Mouse (Mus musculus) spleen, adult 2 months (tissue): ENCODE measurements around the gene Grik3. TPM values are rescaled to one million over a fixed set of nuclear protein-coding genes. Genes with fewer than 3 reads are reported as not detected.

ENCODE experiments used
- DNase-seq, 2 experiments: peaks; one replicate each; pipeline versions ENCODE4 v3.0.0 to v3.0.0-alpha.2; 2012 to 2021; ENCODE audit warnings: low spot score in 2 of 2, low read depth in 1 of 2
- H3K27ac ChIP-seq: fragments of 200-500 bp; 2 replicates; pipeline ENCODE4 v1.5.1; 2012; ENCODE audit warnings: low read length, inconsistent platforms; ENCODE audit not compliant: insufficient read depth
- H3K27me3 ChIP-seq: fragments of 200-500 bp; 2 replicates; pipeline ENCODE4 v1.6.1; 2012; ENCODE audit warnings: mild to moderate bottlenecking, moderate library complexity, low read length, inconsistent platforms; ENCODE audit not compliant: control insufficient read depth, insufficient read depth
- H3K36me3 ChIP-seq: fragments of 200-500 bp; 2 replicates; pipeline ENCODE4 v1.6.1; 2012; ENCODE audit warnings: mild to moderate bottlenecking, low read length, inconsistent platforms; ENCODE audit not compliant: control insufficient read depth, insufficient read depth
- H3K4me1 ChIP-seq: fragments of 200-500 bp; 2 replicates; pipeline ENCODE4 v1.6.1; 2011; ENCODE audit warnings: inconsistent platforms; ENCODE audit not compliant: control insufficient read depth, insufficient read depth, insufficient read length
- H3K4me3 ChIP-seq: fragments of 200-500 bp; 2 replicates; pipeline ENCODE4 v1.5.1; 2011; ENCODE audit warnings: mild to moderate bottlenecking, inconsistent platforms; ENCODE audit not compliant: insufficient read depth, insufficient read length; ENCODE audit errors: extremely low read depth
- CTCF ChIP-seq: fragments of 200-500 bp; IDR thresholded peaks from 2 replicates; pipeline ENCODE4 v1.5.1; 2011; ENCODE audit warnings: mild to moderate bottlenecking, inconsistent platforms; ENCODE audit not compliant: insufficient read depth, insufficient read length, insufficient replicate concordance; ENCODE audit errors: extremely low read depth
- POLR2A ChIP-seq: fragments of 200-500 bp; IDR thresholded peaks from 2 replicates; pipeline ENCODE4 v1.6.1; 2011; ENCODE audit warnings: low read depth, low read length, inconsistent platforms
- WGBS: fragments of 180-500 bp; shearing (Covaris S2); methylation state at CpG from one replicate; pipeline ENCODE4 v1.1.7; 2018; 5-methylcytosine and 5-hydroxymethylcytosine counted together
- polyA plus RNA-seq: library from polyadenylated mRNA; depleted of rRNA; stranded (reverse); fragments of >200 nt; gene quantifications from 2 replicates; pipeline ENCODE4 v1.2.3, GENCODE M21; 2012

The Grik3 gene
- polyA plus RNA-seq, 1 experiment: 0.04 TPM

GRCm38 (mm10) chr4:125526425-125526824, 35.9 kb downstream of the Grik3 start:
- H3K4me3 ChIP-seq: no peak overlapping the region
- H3K4me1 ChIP-seq: no peaks in the 10 kb centered on the region
- no peak overlapping the region for H3K27ac ChIP-seq
- no peak for TF ChIP-seq POLR2A
- TF ChIP-seq CTCF: no peak
- WGBS: 71% methylated on average over 5 of the region's 5 CpGs
- no peak for DNase-seq
- H3K36me3 ChIP-seq: no peaks in the 10 kb centered on the region
- no peaks in the 10 kb centered on the region for H3K27me3 ChIP-seq

DNA sequence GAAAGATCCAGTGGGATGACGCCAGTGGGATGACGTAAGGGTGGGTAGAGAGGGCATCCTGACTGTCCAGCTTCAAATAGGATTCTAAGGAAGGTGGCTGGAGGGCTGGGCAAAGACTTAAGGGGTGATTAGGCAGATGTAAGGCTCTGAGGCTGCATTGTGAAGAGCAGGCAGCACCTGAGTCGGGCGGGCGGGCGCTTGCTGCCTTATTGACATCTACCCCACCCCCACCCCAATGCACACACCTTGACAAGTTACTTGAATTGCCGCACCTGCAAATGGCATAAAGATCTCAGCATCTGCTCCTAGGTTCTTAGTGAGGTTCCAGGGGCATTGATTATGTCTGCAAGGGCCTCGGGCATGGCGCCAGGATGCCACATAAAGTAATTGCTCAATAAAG, 43.5 kb downstream of the Grik3 start:
- no peak overlapping the region for H3K4me3 ChIP-seq
- DNase-seq: no peak
- no peak overlapping the region for H3K27ac ChIP-seq
- WGBS: 44% methylated on average over 9 of the region's 9 CpGs
- H3K27me3 ChIP-seq: no peaks in the 10 kb centered on the region
- H3K4me1 ChIP-seq: no peaks in the 10 kb centered on the region
- TF ChIP-seq CTCF (no peak), POLR2A (no peak)
- H3K36me3 ChIP-seq: no peaks in the 10 kb centered on the region

GRCm38 (mm10) chr4:125534449-125534848, 43.9 kb downstream of the Grik3 start:
- H3K27ac ChIP-seq: no peak overlapping the region
- WGBS: 14% methylated on average over 8 of the region's 8 CpGs
- no peak overlapping the region for H3K4me3 ChIP-seq
- no peaks in the 10 kb centered on the region for H3K4me1 ChIP-seq
- no peak for TF ChIP-seq POLR2A
- no peak for TF ChIP-seq CTCF
- DNase-seq: no peak
- H3K27me3 ChIP-seq: no peaks in the 10 kb centered on the region
- no peaks in the 10 kb centered on the region for H3K36me3 ChIP-seq

DNA sequence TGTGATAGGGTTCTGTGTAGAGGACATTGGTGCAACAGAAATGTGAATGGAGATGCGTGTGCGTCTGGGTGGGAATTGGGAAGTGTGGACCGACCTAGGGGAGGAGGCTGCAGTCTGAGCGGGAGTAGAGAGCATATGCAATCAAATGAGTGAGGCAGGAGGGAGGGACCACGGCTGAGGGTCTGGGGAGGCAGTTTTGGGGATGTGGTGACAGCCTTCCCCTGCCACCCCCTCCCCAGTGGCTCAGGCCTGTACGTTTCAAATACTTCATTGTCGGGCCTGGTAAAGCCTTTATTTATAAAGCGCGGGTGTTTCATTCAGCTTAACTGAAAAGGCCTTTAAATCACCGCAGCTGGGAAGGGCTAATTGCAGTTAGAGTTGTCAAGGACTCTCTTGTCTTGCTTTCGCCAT, 44.5 kb downstream of the Grik3 start:
- H3K27ac ChIP-seq: no peak overlapping the region
- no peak for TF ChIP-seq POLR2A
- no peak for TF ChIP-seq CTCF
- 21% methylated on average over 11 of the region's 11 CpGs for WGBS
- no peak for DNase-seq
- no peak overlapping the region for H3K4me3 ChIP-seq
- H3K4me1 ChIP-seq: no peaks in the 10 kb centered on the region
- no peaks in the 10 kb centered on the region for H3K27me3 ChIP-seq
- H3K36me3 ChIP-seq: no peaks in the 10 kb centered on the region

DNA sequence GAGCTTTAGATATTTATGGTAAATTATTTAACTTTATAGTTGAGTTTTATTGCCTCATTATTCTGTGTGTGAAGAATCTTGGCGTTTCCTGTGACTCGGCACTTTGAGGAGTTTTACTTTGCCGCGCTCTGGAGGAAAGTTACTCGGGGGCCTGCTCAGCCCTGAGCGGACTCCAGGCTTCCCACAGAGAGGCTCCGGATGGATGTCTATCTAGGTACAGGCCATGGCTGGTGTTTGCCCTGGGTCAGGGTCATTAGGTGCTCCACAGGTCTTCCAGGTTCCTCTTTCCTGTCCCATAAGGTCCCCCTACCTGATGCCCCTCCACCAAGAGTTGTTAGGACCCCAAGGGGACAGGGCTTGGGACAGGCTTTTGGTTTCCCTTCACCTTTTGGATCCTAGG, 45.0 kb downstream of the Grik3 start:
- Histone ChIP-seq H3K27me3 (no peaks in the 10 kb centered on the region), H3K4me1 (no peaks in the 10 kb centered on the region), H3K36me3 (no peaks in the 10 kb centered on the region), H3K4me3 (no peak overlapping the region), H3K27ac (no peak overlapping the region)
- TF ChIP-seq POLR2A (no peak), CTCF (no peak)
- 23% methylated on average over 7 of the region's 7 CpGs for WGBS
- DNase-seq: no peak

- Histone ChIP-seq H3K4me1 (no peaks in the 10 kb centered on the region), H3K4me3 (no peak overlapping the region), H3K36me3 (no peaks in the 10 kb centered on the region), H3K27ac (no peak overlapping the region), H3K27me3 (no peaks in the 10 kb centered on the region)
- no peak for DNase-seq
- WGBS: 50% methylated on average over 4 of the region's 4 CpGs
- TF ChIP-seq POLR2A (no peak), CTCF (no peak)
Observed at GRCm38 (mm10) chr4:125535977-125536376, 45.5 kb downstream of the Grik3 start.

DNA sequence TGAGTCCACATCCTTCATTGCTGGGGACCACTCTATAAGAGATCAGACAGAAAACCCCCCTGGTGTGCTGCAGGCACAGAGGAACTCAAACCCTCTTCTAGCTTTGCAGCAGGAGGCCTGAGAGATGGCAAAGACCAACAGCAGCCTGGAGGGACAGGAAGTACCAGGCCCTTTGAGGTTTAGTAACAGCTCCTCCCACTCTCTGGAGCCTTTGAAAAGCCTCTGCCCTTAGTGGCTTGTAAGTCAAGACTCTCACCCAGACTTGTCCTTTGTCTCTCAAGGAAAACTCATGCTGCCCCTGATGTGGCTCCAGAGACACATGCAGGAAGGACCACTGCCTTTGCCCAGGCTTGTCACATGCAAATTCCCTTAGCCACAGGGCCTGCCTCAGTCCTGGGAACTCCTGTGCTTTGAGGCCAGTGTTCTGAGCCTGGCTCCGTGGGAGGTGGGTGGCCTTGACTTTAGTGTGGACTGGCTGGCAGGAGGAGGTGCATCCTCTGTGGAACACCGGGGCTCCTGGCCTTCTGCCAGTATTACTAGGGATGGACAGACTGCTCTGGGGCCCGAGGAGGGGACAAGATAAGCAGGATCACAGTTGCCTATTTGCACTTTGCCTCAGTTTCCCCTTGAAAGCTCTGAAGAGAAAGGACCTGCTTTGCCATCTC, 47.9 kb downstream of the Grik3 start:
- TF ChIP-seq CTCF (no peak), POLR2A (no peak)
- no peak for DNase-seq
- WGBS: 13% methylated on average over 3 of the region's 3 CpGs

More for the DNA sequence above, 47.9 kb downstream of the Grik3 start:
- H3K27me3 ChIP-seq: no peaks in the 10 kb centered on the region
- no peak overlapping the region for H3K27ac ChIP-seq
- no peak overlapping the region for H3K4me3 ChIP-seq
- H3K4me1 ChIP-seq: no peaks in the 10 kb centered on the region
- no peaks in the 10 kb centered on the region for H3K36me3 ChIP-seq
